Mouse (Mus musculus) left cerebral cortex, adult 9 months (tissue): ENCODE results near the gene Brip1.

Experiments
- DNase-seq, 2 experiments: peaks; one replicate each; pipeline ENCODE4 v3.0.0; 2022; ENCODE audit warnings: low spot score in 2 of 2

Brip1 gene

GRCm38 (mm10) chr11:86115955-86116354, 85.0 kb downstream of the Brip1 start:
- no peak for DNase-seq

GRCm38 (mm10) chr11:86107276-86107675, 93.7 kb downstream of the Brip1 start:
- no peak for DNase-seq

GRCm38 (mm10) chr11:86106596-86106995, 94.4 kb downstream of the Brip1 start:
- no peak for DNase-seq

- no peak for DNase-seq
Measured at GRCm38 (mm10) chr11:86101191-86101590, 99.8 kb downstream of the Brip1 start.

- no peak for DNase-seq
Measured at GRCm38 (mm10) chr11:86099341-86099740, 101.7 kb downstream of the Brip1 start.

- DNase-seq, result no peak
Measured at GRCm38 (mm10) chr11:86088815-86089214, 112.2 kb downstream of the Brip1 start.

- peak in 1 of 2 experiments; percentile 20 for DNase-seq
Measured at GRCm38 (mm10) chr11:86084522-86084921, 116.5 kb downstream of the Brip1 start.

GRCm38 (mm10) chr11:86078025-86078424, 123.0 kb downstream of the Brip1 start:
- DNase-seq, result no peak

GRCm38 (mm10) chr11:86076966-86077365, 124.0 kb downstream of the Brip1 start:
- no peak for DNase-seq

- DNase-seq, result no peak
Measured at GRCm38 (mm10) chr11:86076403-86076802, 124.6 kb downstream of the Brip1 start.

GRCm38 (mm10) chr11:86075371-86075770, 125.6 kb downstream of the Brip1 start:
- no peak for DNase-seq

- DNase-seq, result no peak
Measured at GRCm38 (mm10) chr11:86068651-86069050, 132.3 kb downstream of the Brip1 start.

GRCm38 (mm10) chr11:86067154-86067553, 133.8 kb downstream of the Brip1 start:
- no peak for DNase-seq

- no peak for DNase-seq
Measured at GRCm38 (mm10) chr11:86064881-86065280, 136.1 kb downstream of the Brip1 start.

GRCm38 (mm10) chr11:86061243-86061642, 139.8 kb downstream of the Brip1 start:
- DNase-seq, result no peak

GRCm38 (mm10) chr11:86059123-86059522, 141.9 kb downstream of the Brip1 start:
- DNase-seq, result no peak

- DNase-seq, result no peak
Measured at GRCm38 (mm10) chr11:86055806-86056205, 145.2 kb downstream of the Brip1 start.

- DNase-seq, result no peak
Measured at GRCm38 (mm10) chr11:86051383-86051782, 149.6 kb downstream of the Brip1 start.

- no peak for DNase-seq
Measured at GRCm38 (mm10) chr11:86050430-86051280, 150.3 kb downstream of the Brip1 start.

- DNase-seq, result no peak
Measured at GRCm38 (mm10) chr11:86039994-86040393, 161.0 kb downstream of the Brip1 start.

GRCm38 (mm10) chr11:86039355-86039754, 161.6 kb downstream of the Brip1 start:
- no peak for DNase-seq

- no peak for DNase-seq
Measured at GRCm38 (mm10) chr11:86038701-86039100, 162.3 kb downstream of the Brip1 start.

GRCm38 (mm10) chr11:86032910-86033309, 168.1 kb downstream of the Brip1 start:
- no peak for DNase-seq

- DNase-seq, result no peak
Measured at GRCm38 (mm10) chr11:86028034-86028433, 173.0 kb downstream of the Brip1 start.
